ENCODE assay signal across 8 mouse cellular contexts in genomic region chr8:126667086-126667720, GRCm38 (mm10).
DNase-seq lines count a peak whose midpoint lies in the region; ATAC-seq lines count a peak whose summit lies in the region.

No protein-coding gene starts in this region.

- DNase-seq in cerebellum, postnatal 36 days: peak; percentile 16 to 44
- DNase-seq in cerebellum, adult 11-12 months: no peak
- no peak for DNase-seq in lung, postnatal 14 days
- DNase-seq in hindbrain, embryonic 11.5 days (ENCODE audit: low spot score): peak; percentile 14
- peak; percentile 48 for DNase-seq in thymus, postnatal 14 days
- DNase-seq in urinary bladder, postnatal 4 days (ENCODE audit: low spot score in 2 of 2): no peak

- H3K36me3 ChIP-seq in lung, embryonic 15.5 days: no peaks in the 10 kb centered on the region
- H3K36me3 ChIP-seq in hindbrain, embryonic 11.5 days (ENCODE audit: control insufficient read depth, insufficient read depth, low read length): no peaks in the 10 kb centered on the region
- H3K36me3 ChIP-seq in liver, embryonic 16.5 days (ENCODE audit: control insufficient read depth, insufficient read depth): no peaks in the 10 kb centered on the region

- H3K27ac ChIP-seq in lung, embryonic 15.5 days: peak overlapping the region; percentile 99
- H3K27ac ChIP-seq in hindbrain, embryonic 11.5 days (ENCODE audit: low read depth, low read length): peak overlapping the region; percentile 86
- peak overlapping the region; percentile 89 for H3K27ac ChIP-seq in liver, embryonic 16.5 days (ENCODE audit: low read length)

- no peak overlapping the region for H3K4me3 ChIP-seq in lung, embryonic 15.5 days
- no peak overlapping the region for H3K4me3 ChIP-seq in hindbrain, embryonic 11.5 days (ENCODE audit: low read depth, low read length)
- H3K4me3 ChIP-seq in liver, embryonic 16.5 days (ENCODE audit: low read depth, low read length): no peak overlapping the region

- no peaks in the 10 kb centered on the region for H3K27me3 ChIP-seq in lung, embryonic 15.5 days
- H3K27me3 ChIP-seq in hindbrain, embryonic 11.5 days (ENCODE audit: control insufficient read depth, insufficient read depth, low read length): no peaks in the 10 kb centered on the region
- H3K27me3 ChIP-seq in liver, embryonic 16.5 days (ENCODE audit: control insufficient read depth, insufficient read depth, low read depth, low read length): no peaks in the 10 kb centered on the region

- H3K4me2 ChIP-seq in lung, embryonic 15.5 days: peak overlapping the region; percentile 43
- H3K4me2 ChIP-seq in hindbrain, embryonic 11.5 days (replicated peaks; ENCODE audit: low read depth, low read length): peak overlapping the region; percentile 24; the same call in 1 of the 2 replicates
- H3K4me2 ChIP-seq in liver, embryonic 16.5 days (ENCODE audit: low read depth, low read length): peak overlapping the region; percentile 59

- no peaks in the 10 kb centered on the region for H3K9me3 ChIP-seq in lung, embryonic 15.5 days
- H3K9me3 ChIP-seq in hindbrain, embryonic 11.5 days (ENCODE audit: control insufficient read depth, low read length): no peaks in the 10 kb centered on the region
- H3K9me3 ChIP-seq in liver, embryonic 16.5 days (replicated peaks; ENCODE audit: control insufficient read depth, low read length): no peaks in the 10 kb centered on the region

- ATAC-seq in lung, embryonic 15.5 days (ENCODE audit: borderline replicate concordance, extremely low read depth, low FRiP score, low TSS enrichment): no peak; the same call in 1 of the 2 replicates
- ATAC-seq in hindbrain, embryonic 11.5 days (ENCODE audit: low FRiP score): peak; percentile 13; the same call in 1 of the 2 replicates
- peak; percentile 4 for ATAC-seq in liver, embryonic 16.5 days (ENCODE audit: low read depth)

- 43% methylated on average over 12 of the region's 12 CpGs for WGBS in lung, embryonic 15.5 days
- 56% methylated on average over 12 of the region's 12 CpGs for WGBS in hindbrain, embryonic 11.5 days
- WGBS in liver, embryonic 16.5 days (ENCODE audit: insufficient replicate concordance): 66% methylated on average over 12 of the region's 12 CpGs

- H3K4me1 ChIP-seq in lung, embryonic 15.5 days: peaks cover 69% of the 10 kb centered on the region
- H3K4me1 ChIP-seq in hindbrain, embryonic 11.5 days (replicated peaks; ENCODE audit: control insufficient read depth, insufficient read depth, low read length): peaks cover 15% of the 10 kb centered on the region
- peaks cover 40% of the 10 kb centered on the region for H3K4me1 ChIP-seq in liver, embryonic 16.5 days (ENCODE audit: control insufficient read depth, low read depth, low read length)

- peak overlapping the region; percentile 41; the same call in 1 of the 2 replicates for H3K9ac ChIP-seq in lung, embryonic 15.5 days
- peak overlapping the region; percentile 41; the same call in 1 of the 2 replicates for H3K9ac ChIP-seq in hindbrain, embryonic 11.5 days (ENCODE audit: low read depth, low read length)
- H3K9ac ChIP-seq in liver, embryonic 16.5 days (ENCODE audit: low read depth, low read length): no peak overlapping the region; the same call in 1 of the 2 replicates

Comparison
In these comparisons a context has a peak if more than half of its experiments do, and no peak if none do; other contexts are left out.
1. DNase-seq: peak in cerebellum, postnatal 36 days (2 of 2), hindbrain, embryonic 11.5 days (single experiment) and thymus, postnatal 14 days (single experiment); none in cerebellum, adult 11-12 months (single experiment), lung, postnatal 14 days (single experiment) and urinary bladder, postnatal 4 days (0 of 2).
2. Peak in every context shown above with its lines, with median percentiles within 50 percentile points of each other: H3K27ac ChIP-seq and H3K4me2 ChIP-seq.